Mouse (Mus musculus) embryonic facial prominence, embryonic 11.5 days (tissue): ENCODE measurements at regions not wholly inside any gene's neighbourhood (a gene's known extent, or its start where the extent isn't known, plus 50 kb on each side); places are given as distances from the start of the nearest gene placed in this dataset.

Source experiments
- ATAC-seq: fragments of 200-750 bp; cut with Nextera tagmentation; replicated peaks from 2 replicates; pipeline ENCODE4 v1.8.0; 2017; ENCODE audit warnings: low read depth; ENCODE audit not compliant: insufficient number of reproducible peaks, low FRiP score, low TSS enrichment
- DNase-seq: peaks from one replicate; pipeline ENCODE4 v3.0.0-alpha.2; 2015; ENCODE audit warnings: low spot score
- H3K27ac ChIP-seq: fragments of 300-500 bp; sonication (generic); replicated peaks from 2 replicates; pipeline ENCODE4 v1.5.1; 2014; ENCODE audit warnings: mild to moderate bottlenecking, low read depth, low read length, control low read depth
- H3K27me3 ChIP-seq: fragments of 300-500 bp; sonication (generic); 2 replicates; pipeline ENCODE4 v1.6.1; 2014; ENCODE audit warnings: mild to moderate bottlenecking, low read length, moderate library complexity, mixed read lengths; ENCODE audit not compliant: control insufficient read depth, insufficient read depth
- H3K36me3 ChIP-seq: fragments of 300-500 bp; sonication (generic); replicated peaks from 2 replicates; pipeline ENCODE4 v1.6.1; 2014; ENCODE audit warnings: low read depth, mild to moderate bottlenecking, low read length, moderate library complexity, mixed read lengths; ENCODE audit not compliant: control insufficient read depth, insufficient read depth
- H3K4me1 ChIP-seq: fragments of 300-500 bp; sonication (generic); 2 replicates; pipeline ENCODE4 v1.6.1; 2014; ENCODE audit warnings: low read length, mixed read lengths; ENCODE audit not compliant: control insufficient read depth, insufficient read depth
- H3K4me2 ChIP-seq: fragments of 300-500 bp; sonication (generic); 2 replicates; pipeline ENCODE4 v1.6.1; 2014; ENCODE audit warnings: low read depth, mild to moderate bottlenecking, control low read depth, low read length, moderate library complexity
- H3K4me3 ChIP-seq: fragments of 300-500 bp; sonication (generic); 2 replicates; pipeline ENCODE4 v1.5.1; 2014; ENCODE audit warnings: low read depth, low read length, control low read depth
- H3K9ac ChIP-seq: fragments of 300-500 bp; sonication (generic); replicated peaks from 2 replicates; pipeline ENCODE4 v1.6.1; 2014; ENCODE audit warnings: mild to moderate bottlenecking, control low read depth, low read length
- H3K9me3 ChIP-seq: fragments of 300-500 bp; sonication (generic); replicated peaks from 2 replicates; pipeline ENCODE4 v1.6.1; 2016; ENCODE audit warnings: mild to moderate bottlenecking, low read length, inconsistent platforms, mixed read lengths; ENCODE audit not compliant: control insufficient read depth
- WGBS: fragments of 180-500 bp; shearing (Covaris S2); extraction: QIAGEN DNeasy Blood & Tissue Kit; methylation state at CpG from one replicate; pipeline ENCODE4 v1.1.7; 2014; 5-methylcytosine and 5-hydroxymethylcytosine counted together

DNA sequence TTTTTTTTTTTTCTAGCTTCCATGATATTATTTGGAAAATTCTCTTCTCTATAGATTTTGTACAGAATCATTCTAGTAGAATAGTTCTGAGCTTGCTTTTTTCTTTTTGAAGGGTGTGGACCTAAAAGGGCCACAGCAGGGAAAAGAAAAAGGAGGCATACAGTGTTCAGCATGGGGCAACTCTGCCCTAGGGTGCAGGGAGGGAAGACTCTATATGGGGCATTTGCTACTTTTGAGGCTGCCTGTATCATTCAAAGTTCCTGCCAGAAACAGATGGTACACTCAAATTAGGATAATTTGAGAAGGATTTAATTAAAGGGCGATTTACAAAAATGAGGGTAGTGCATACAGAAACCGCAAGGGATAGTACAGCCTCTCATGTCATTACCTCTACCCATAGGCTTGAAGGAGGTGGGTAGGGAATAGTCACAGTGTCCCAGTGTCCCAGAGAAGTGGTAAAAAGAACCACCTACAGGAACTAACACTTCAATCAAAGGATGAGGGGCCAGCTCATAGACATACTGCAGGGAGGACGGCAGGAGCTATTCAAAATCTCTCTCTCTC, 128.4 kb upstream of the Speer2 start:
- Histone ChIP-seq H3K9ac (no peak overlapping the region), H3K27me3 (no peaks in the 10 kb centered on the region), H3K4me1 (no peaks in the 10 kb centered on the region), H3K4me3 (no peak overlapping the region), H3K27ac (no peak overlapping the region), H3K4me2 (no peak overlapping the region), H3K36me3 (no peaks in the 10 kb centered on the region), H3K9me3 (no peaks in the 10 kb centered on the region)
- WGBS, result 51% methylated on average over 3 of the region's 3 CpGs
- DNase-seq, result no peak
- no peak for ATAC-seq

GRCm38 (mm10) chr16:69992715-69993114, 129.2 kb upstream of the Speer2 start:
- Histone ChIP-seq H3K9me3 (no peaks in the 10 kb centered on the region), H3K9ac (no peak overlapping the region), H3K36me3 (no peaks in the 10 kb centered on the region), H3K27me3 (no peaks in the 10 kb centered on the region), H3K4me2 (no peak overlapping the region), H3K27ac (no peak overlapping the region), H3K4me1 (no peaks in the 10 kb centered on the region), H3K4me3 (no peak overlapping the region)
- WGBS, result 82% methylated on average over 4 of the region's 4 CpGs
- DNase-seq (no peak), ATAC-seq (no peak)

DNA sequence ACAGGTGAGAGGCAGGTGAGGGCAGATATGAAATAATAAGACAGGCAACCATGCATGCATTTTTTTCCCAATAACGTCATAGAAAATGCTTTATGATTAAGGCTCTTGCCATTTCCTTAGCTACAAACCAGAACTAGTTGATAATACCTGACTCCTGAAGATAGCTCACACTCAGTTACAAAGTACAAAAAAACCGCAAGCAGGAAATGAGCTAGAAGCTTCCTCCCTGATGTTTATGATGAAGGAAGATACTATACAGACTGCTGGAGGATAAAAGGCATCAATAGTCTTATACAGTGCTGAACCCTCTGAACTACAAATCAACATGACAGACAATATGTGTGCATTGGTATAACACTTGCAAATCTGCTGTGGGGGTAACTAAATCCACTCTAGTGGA, 143.3 kb upstream of the Speer2 start:
- Histone ChIP-seq H3K36me3 (no peaks in the 10 kb centered on the region), H3K9ac (no peak overlapping the region), H3K9me3 (no peaks in the 10 kb centered on the region), H3K4me1 (no peaks in the 10 kb centered on the region), H3K4me2 (no peak overlapping the region), H3K27ac (no peak overlapping the region), H3K27me3 (no peaks in the 10 kb centered on the region), H3K4me3 (no peak overlapping the region)
- WGBS, result 89% methylated on average over 2 of the region's 2 CpGs
- ATAC-seq, result no peak
- DNase-seq, result no peak

DNA sequence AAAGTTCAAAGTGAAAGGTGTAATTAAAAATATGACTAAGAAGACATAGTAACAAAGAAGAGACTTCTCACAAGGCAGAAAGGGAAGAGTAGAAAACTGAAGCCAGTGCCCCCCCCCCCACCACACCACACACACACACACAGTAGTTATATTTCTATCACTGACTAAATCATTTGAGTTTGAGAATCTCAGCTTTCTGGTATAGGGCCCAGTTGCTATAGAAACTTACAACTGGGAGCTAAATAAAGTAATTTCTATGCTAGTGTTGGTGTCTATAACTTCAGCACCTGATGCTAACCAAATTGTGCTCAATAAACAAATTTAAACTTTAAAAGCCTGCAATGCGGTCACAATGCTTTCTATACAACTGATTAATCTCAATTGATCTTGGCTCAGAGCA, 153.4 kb upstream of the Speer2 start:
- ATAC-seq, result no peak
- WGBS, result 87% methylated on average over 1 of the region's 1 CpGs
- H3K27ac ChIP-seq, result no peak overlapping the region
- no peak overlapping the region for H3K9ac ChIP-seq
- H3K4me2 ChIP-seq, result no peak overlapping the region
- DNase-seq, result no peak
- no peaks in the 10 kb centered on the region for H3K27me3 ChIP-seq
- H3K36me3 ChIP-seq, result no peaks in the 10 kb centered on the region
- H3K4me3 ChIP-seq, result no peak overlapping the region
- no peaks in the 10 kb centered on the region for H3K9me3 ChIP-seq
- no peaks in the 10 kb centered on the region for H3K4me1 ChIP-seq

DNA sequence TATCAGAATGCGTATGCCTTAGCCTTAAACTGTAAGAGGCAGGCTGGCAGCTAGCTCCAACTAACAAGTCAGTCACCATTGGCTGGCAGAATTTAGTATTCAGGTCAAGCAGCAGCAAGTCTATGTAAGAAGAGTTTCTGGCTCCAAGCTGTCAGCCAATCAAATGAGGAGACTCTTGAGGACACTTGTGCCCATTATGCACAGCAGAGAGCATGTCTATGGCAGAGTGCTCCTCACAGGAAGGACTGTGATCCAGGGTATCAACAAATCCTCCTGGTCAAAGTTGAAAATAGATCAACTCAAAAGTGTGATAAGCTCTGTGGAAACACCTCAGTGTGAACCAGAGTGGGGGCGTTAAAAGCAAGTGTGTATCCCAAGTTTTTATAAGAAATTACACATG, 156.0 kb upstream of the Speer2 start:
- no peak for DNase-seq
- H3K27ac ChIP-seq, result no peak overlapping the region
- H3K9ac ChIP-seq, result no peak overlapping the region
- H3K4me1 ChIP-seq, result no peaks in the 10 kb centered on the region
- H3K4me3 ChIP-seq, result no peak overlapping the region
- H3K4me2 ChIP-seq, result no peak overlapping the region
- ATAC-seq, result no peak
- WGBS, result 95% methylated on average over 2 of the region's 2 CpGs
- no peaks in the 10 kb centered on the region for H3K27me3 ChIP-seq
- H3K9me3 ChIP-seq, result no peaks in the 10 kb centered on the region
- H3K36me3 ChIP-seq, result no peaks in the 10 kb centered on the region

DNA sequence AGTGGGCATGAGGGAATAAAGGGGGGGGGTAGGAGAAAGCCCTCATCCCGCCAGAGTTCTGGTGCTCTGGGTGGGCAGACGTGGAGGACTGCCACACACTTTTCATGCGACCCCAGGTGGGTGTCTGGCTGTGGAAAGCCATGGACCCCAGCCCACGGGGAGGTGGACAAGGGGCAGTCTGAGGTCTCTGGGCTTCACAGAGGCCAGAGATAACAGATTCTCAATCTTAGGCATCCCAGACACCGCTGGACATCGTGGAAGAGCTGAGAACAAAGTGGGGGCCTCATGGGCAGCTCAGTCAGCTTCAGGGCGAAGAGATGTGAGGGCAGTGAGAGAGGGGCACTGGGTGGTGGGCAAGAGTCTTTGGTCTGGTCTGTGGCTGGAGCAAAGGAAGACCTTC, 157.9 kb upstream of the Speer2 start:
- H3K27me3 ChIP-seq, result no peaks in the 10 kb centered on the region
- H3K9me3 ChIP-seq, result no peaks in the 10 kb centered on the region
- H3K4me3 ChIP-seq, result no peak overlapping the region
- H3K36me3 ChIP-seq, result no peaks in the 10 kb centered on the region
- WGBS, result 83% methylated on average over 7 of the region's 7 CpGs
- no peaks in the 10 kb centered on the region for H3K4me1 ChIP-seq
- DNase-seq (no peak), ATAC-seq (no peak)
- no peak overlapping the region for H3K9ac ChIP-seq
- no peak overlapping the region for H3K4me2 ChIP-seq
- no peak overlapping the region for H3K27ac ChIP-seq

- Histone ChIP-seq H3K9me3 (no peaks in the 10 kb centered on the region), H3K4me1 (no peaks in the 10 kb centered on the region), H3K27me3 (no peaks in the 10 kb centered on the region), H3K4me3 (no peak overlapping the region), H3K27ac (no peak overlapping the region), H3K4me2 (no peak overlapping the region), H3K36me3 (no peaks in the 10 kb centered on the region), H3K9ac (no peak overlapping the region)
- ATAC-seq, result no peak
- WGBS, result 78% methylated on average over 13 of the region's 13 CpGs
- DNase-seq, result no peak
Observed at GRCm38 (mm10) chr16:70028649-70029048, 165.1 kb upstream of the Speer2 start.

DNA sequence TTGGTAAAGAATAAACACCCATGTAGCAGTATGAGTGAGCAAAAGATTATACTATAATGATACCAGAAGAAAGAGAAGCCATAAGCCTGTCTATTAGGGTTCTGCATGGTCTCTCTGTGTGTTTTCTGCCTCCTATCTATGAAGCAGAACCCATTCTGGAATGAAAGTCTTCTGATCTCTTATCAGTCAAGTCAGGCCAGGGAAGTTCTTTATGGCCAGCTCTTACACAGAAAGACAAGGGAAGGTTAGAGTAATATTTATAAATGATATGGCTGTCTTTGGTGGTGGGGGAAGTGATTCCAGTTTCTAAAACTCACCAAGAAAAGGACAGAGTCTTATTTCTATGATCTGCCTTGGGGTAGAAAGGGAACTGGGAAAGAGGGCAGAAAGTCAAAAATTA, 182.0 kb upstream of the Speer2 start:
- H3K4me3 ChIP-seq, result no peak overlapping the region
- no peaks in the 10 kb centered on the region for H3K27me3 ChIP-seq
- no peaks in the 10 kb centered on the region for H3K4me1 ChIP-seq
- no peak overlapping the region for H3K4me2 ChIP-seq
- H3K9ac ChIP-seq, result no peak overlapping the region
- H3K9me3 ChIP-seq, result no peaks in the 10 kb centered on the region
- ATAC-seq (no peak), DNase-seq (no peak)
- H3K27ac ChIP-seq, result no peak overlapping the region
- H3K36me3 ChIP-seq, result no peaks in the 10 kb centered on the region
